Mouse (Mus musculus) mesoderm, embryonic 11.5 days (tissue): Measurements from ENCODE around the gene Ttll9.
A peak's percentile ranks its signal among the peaks of the same experiment; 100 is the strongest.

Experiments
- DNase-seq: peaks from one replicate; pipeline ENCODE4 v3.0.0-alpha.2; 2012; ENCODE audit warnings: low read depth, low spot score

The Ttll9 gene

DNA sequence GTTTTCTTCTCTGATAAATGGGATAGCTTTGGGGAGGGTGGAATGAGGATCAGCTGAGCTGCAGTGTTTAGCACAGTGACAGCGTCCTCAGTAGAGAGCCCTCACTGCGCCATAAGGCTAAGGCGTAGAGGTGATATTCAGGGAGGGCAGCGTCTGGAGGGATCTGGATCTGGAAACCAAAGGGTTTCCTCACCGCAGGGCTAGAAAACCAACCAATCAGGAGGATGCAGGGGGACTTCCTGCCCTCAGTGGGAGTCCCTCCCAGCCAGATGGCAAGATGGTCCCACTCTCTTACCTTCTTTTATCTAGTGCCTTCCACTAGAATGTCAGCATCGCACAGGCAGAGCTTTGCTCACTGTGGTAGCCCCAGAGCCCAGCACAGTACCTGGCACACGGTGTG lies 20.5 kb upstream of the Ttll9 start:
- DNase-seq: no peak

DNA sequence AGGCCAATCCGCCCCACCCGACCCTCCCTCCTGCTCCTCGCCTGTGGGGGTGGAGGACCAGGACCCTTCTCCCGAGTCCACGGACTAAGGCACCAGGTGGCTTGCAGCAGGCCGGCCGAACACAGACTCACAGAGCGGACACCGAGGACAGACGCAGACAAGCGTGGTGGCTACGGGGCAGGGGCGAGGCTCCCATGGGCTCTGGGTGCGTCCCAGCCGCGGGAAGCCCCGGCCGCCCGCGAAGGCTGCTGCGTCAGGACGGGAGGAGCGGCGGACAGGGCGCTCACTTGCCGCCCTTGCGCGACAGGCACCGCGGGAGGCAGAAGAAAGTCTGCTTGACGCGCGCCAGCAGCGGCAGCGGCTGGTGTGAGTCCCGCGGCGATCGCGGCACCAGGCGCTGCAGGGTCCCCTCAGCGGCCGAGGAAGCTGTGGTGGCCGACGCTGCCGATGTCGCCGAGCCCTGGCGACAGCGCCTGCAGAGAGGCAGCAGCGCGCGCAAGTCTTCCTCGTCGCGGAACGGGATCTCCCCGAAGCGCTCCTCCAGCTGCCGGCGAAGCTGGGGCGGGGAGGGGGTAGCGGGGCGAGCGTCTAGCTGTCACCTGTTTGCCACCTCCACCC lies 19.3 kb upstream of the Ttll9 start:
- no peak for DNase-seq

DNA sequence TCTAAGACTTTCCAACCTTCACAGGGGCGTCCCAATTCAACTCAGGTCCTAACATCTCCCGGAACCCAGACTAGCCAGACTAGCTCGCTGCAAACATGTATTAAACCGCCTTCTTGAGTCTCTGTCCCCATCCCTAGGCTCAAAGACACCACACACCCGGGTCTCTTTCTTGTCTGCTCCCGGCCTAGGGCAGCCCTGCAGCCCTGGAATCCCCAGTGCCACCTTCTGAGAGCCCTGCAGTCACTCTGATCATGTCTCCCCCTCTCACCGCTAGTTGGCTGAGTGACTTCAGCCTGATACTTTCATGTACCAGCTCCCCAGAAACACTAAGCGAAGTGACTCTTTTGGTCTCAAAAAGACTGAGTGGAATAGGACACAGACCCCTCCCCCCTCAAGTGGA lies 18.7 kb upstream of the Ttll9 start:
- no peak for DNase-seq

DNA sequence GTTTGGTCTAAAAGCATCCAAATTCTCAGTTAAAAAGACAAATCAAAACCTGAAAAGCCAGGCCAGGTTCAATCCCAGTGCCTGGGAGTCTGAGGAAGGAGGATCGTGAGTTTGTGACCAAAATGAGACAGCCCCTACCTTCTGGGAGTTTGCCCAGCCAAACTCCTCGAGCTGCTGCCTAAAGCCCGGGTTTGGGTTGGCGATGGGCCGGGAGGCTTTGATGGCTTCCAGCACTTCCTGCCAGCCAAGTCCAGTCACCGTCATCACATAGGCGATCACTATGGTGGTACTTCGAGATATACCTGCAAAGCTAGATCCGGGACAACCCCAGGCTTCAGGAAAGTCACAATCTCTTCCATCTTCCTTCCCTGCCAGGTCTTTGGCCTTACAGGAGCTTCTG lies 18.3 kb upstream of the Ttll9 start:
- no peak for DNase-seq

DNA sequence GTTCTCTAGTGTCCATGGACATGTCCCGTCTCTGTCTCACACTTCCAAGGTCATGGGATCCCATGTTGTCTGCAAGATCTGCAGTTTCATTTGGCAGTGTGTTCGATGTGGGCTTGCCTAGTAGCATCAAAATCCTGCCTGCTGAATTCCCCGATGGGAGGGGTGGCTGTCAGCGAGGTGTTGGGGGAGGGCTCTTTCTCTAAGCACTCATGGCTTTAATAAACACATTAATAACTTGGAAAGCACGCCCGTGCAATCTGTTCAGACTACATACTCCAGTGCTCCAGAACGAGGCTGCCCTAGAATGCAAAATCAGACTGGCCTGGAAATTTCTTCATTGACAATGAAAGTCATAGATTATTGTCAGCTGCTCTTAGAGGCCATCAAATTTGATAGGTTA lies 15.2 kb upstream of the Ttll9 start:
- DNase-seq: no peak

DNA sequence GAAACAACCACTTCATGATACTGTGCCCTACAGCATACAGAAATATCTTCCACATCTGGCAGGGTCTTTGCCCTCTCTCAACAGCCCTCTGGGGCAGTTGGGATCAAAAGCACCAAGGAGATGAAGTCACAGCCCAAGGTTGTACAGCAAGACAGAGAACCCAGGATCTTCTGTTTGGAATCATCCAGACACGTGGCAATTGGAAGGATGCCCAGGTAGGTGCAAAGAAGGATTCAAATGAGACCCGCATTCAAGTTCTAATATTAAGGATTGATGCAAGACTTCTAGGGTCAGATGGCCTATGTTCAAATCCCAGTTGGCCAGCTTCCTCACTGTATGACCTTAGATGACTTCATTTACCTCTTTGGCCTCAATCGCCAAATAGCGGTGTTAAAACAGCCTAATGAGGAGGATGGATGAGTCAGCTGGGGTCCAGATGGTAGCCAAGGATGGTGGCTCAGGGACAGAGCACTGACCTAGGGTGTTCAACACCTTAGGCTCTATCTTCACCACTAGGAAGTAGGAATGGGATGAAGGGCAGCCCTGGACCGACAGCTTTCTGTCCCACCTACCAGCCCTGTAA lies 13.8 kb upstream of the Ttll9 start:
- no peak for DNase-seq

DNA sequence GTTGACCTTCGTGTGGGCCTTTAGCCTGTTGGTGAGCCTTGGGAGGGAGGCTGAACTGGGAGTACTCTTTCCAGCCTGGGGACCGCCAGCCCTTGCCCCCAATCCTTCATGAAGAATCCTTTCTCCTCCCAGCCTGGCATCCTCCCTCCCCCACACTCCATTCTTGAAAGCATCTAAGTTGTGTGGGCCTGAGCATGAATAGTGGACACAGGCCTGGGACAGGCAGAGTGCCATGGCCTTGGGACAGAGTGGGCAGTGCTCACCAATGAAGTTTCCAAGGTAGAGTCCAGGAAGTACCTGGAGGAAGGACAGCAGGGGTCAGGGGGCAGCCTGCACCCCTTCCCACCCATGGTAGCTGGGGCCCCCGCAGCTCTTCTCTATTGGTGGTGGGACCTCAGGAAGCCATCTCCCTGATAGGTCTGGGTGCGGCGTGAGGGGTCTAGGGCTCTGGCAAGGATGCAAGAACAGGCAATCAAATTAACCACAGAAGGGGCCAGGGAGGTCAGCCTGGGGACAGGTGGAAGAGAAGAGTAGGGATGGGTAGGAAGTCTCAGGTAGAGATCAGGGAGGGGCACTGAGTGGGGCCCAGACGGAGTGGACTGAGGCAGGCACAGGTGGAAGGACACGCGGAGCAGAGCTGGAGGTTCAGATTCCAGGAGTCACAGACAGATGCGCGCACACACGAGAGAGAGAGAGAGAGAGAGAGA lies 11.8 kb upstream of the Ttll9 start:
- no peak for DNase-seq

DNA sequence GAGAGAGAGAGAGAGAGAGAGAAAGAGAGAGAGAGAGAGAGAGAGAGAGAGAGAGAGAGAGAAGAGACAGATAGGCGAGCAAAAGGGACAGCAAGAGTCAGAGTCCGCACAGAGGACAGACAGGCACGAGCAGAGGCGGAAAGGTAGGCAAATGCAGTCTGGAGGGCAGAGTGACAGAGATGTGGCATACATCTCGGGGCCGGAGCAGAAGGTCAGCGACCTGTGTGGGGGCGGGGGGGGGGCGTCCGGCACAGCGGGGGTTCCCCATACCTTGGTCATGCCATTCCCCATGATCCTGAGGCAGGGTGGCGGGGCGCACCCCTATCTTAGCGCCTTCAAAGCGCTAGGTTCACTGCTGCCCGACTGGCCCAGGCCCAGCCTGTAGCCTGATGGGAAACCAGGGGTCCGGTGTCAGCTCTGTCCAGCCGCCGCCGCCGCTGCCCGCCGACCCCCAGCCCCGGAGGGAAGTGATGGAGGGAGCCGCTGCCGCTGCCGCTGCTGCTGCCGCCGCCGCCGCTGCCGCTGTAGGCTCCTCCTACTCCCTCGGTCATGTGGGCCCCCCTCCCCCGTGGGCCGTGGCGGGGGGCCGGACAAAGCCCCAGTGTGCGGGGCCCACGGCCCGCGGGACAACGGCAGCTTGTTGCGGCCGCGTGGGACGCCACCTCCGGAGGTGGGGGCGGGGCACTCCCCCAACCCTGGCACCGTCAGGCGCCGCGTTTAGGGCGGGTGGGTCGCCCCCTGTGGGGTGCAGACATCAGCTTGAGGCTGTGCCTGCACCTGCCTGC lies 11.0 kb upstream of the Ttll9 start, which contains the start of gene Dusp15:
Dusp15 (minus strand) TSS at position 634 of the 785 bp plus-strand sequence.
- DNase-seq: no peak

DNA sequence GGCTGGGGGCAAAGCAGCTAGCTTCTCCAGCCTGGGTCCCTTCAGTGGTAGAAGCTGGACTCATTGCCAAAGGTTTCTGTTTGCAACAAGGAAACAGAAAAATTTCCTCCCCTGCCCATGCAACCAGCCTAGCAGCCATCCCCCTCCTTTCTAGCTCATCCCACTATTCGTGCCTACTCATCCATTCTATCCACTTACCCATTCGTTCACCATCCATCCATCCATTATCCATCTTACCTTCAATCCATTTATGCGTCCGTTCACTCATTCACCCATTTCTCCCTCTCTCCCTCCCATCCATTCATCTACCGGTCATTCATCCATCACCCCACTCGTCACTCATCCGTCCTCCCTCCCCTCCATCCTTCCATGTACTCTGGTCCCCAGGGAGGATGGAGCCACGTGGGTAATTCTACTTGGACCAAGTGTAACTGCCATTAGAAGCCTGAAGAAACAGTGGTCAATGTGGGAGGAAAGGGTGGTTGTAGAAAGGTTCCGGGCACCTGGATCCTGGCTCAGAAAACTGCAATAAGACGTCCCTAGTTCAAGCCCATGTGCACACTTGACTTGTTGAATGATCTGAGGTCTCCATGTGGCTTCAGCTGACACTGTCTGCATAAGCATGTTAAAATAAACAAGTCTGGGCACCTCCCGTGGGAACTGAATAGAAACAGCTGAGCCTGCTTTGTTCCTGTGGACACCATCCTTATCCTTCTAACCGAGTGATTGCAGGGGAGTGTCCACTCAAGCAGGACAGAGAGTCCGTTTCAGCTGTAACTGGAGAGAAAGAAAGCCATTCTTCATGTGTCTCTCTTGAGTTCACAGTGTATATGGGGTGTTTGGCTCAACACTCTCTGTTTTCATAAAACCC lies 10.2 kb upstream of the Ttll9 start:
- DNase-seq: no peak

DNA sequence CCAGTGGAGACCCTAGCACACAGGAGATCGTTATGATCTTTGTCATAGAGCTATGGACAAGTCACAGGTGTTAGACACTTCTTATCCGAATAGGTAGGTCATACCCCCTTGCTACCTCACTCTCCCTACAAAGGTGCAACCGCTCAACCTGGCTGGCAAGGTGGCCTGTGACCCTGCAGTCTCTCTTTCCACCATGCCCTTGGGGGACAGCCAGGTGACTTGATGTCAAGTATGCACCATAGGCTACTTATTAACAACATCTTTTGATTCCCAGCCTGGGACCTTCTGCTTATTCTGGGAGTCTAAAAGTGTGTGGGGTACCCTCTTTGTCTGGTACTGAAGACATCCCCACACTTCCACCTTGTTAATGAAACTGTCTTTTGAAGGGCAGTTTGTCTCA lies 4.2 kb upstream of the Ttll9 start:
- no peak for DNase-seq

DNA sequence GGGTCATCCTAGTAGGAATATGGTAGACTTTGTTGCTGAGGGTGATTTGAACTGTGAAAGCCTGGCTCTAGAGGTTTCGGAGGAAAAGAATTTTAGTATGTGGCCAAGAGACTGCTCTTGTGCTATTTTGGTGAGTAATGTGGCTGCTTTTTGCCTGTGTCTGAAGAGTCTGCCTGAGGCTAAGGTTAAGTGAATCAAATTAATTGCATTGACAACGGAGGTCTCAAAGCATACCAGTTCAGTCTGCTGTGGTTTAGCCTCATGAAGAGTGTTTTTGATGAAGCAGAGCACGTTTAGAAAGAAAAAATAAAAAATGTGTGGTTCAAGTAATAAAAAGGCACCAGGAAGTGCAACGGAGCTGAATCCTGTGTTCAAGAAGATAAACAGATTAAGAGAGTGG lies 3.3 kb downstream of the Ttll9 start:
- no peak for DNase-seq

DNA sequence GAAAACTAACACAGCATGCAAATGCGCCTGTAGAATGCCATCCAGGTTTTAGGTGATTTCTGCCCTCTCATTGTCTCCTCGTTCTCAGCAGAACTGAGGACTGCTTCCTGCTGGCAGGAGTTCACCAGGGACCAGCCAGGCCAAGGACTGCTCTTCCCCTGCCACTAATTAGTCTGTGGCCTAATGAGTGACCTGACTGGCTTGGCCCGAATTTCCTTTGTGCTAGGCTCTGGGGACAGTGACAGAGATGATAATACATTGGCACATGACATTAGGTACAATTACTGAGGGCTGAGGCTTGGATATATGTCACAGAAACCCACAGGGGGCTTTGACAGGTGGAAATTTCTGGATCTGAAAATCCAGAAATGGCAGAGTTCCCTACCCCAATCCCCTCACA lies 14.7 kb downstream of the Ttll9 start:
- DNase-seq: no peak

DNA sequence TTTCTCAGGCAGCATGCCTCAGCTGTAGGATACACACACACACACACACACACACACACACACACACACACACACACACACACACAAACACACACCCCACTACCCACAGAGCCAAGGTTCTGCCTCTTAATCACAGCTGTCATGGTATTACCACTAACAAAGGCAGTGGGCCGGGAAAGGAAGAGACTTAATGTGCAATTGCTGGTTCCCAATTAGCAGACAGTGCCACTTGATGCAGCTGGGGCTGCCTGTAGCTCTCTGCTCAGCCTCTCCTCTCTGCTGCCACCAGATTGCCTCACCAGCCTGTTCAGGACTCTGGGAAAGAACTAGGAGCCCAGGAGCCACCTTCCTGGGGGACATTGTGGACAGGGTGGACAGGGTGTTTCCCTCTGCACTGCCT lies 23.3 kb downstream of the Ttll9 start:
- peak; percentile 4 for DNase-seq

DNA sequence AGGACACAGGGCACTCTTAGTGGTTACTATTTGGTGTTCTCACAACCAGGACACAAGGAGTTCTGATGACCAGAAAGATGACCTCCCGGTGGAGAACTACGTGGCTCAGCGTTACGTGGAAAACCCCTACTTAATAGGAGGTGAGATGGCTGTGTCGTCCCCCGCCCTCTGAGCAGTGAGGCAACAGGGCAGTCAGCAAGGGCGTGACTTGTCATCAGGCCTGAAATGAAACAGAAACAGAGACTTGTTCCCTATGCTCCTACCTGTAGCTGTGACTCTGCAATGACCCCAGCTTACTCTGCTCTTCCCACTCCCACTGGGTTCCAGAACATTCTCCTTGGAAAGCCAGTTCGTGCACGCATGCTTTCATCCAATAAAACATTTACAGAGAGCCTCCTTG lies 29.2 kb downstream of the Ttll9 start:
- no peak for DNase-seq

DNA sequence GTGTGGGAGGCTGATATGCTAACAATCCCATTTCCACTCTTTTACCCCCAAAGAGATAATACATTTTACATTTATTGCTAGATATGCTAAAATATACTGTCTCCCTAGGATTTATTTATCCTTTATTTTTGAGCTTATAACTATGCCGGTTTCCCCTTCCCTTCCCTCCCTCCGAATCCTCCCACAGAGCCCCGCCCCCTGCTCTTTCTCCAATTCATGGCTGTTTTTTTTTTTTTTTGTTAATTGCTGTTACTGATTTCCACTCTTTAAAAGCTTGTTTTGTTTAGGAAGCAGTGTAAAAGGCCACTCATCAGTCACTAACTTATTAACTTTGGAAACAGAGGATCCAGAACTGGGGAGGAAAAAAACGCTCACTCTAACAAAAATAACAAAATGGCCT lies 34.8 kb downstream of the Ttll9 start:
- DNase-seq: no peak

DNA sequence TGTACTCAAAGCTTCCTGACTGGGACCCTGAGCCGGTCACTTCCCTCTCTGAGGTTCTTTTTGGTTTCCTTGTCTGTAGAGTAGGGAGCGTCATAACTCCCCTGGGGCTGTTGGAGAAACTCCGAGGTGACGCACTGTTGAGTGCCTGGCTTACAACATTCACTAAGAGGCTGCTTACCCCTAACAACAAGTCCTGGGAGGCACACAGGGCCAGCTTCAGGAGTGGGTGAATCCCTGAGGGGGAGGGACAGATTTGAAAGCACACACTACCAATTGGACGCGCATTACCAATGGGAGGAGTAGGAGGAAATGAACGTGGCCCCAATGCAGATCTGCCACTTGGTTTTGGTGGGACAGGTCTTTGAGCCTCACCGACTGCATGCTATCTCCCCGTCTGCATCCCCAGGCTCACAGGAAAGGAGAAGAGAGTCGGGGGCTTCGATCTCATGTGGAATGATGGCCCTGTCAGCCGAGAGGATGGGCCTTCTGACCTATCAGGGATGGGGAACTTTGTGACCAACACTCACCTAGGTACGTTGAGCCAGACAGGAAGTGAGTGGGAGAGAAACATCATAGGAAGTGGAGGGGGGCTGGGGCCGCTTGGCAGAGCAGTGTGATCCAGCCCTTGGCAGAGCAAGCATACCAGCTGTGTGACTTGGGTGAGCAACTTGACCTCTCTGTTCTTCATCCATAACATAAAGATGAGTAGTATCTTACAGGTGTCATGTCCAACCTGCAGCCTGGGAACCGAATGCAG lies 40.4 kb downstream of the Ttll9 start:
- no peak for DNase-seq

DNA sequence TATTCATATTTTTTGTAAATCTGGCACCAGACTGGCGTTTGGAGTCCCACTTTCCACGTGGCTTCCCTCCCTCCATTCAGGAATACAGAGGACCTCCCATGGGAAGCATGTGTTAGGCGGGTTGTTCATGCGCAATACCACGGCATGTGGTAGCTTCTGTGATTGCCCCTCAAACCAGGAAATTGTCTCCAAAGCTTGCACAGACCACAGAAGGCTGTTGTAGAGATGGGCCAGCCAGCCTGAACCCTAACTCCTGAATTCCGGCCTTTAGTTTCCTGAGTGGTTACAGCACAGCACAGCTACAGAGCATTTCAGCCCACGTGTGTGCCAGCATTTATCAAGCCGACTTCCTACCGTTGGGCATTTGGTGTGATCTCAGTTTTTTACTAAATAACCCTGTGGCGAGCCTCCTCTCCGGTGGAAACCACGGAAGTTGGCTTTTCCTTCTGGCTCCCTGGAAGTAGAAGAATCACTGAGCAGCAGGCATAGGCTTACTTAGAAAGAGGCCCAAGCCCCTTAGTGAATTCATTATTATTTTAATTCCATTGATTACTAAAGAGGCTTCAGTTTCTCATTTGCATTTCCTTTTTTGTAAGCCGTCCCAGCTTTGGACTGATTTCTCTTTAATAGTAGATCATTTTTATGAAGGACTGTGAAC lies 41.5 kb downstream of the Ttll9 start:
- no peak for DNase-seq

DNA sequence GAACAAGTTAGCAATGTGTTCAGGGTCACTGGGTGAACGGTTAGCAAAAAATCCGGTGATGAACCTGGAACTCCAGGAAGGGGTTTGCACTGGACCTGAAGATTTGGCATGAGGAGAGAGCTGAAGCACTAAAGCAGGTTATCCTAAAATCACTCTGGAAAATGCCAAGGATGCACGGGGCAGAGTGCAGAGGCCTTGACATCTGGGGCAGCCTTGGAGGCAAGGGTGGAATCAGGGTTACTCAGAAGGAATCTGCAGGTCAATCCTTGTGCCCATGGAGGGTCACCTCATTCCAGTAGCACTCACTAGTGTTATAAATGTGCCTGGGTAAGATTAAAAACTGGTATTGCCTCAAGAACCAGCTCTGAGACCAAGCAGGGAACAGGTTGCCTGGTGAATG lies 43.7 kb downstream of the Ttll9 start:
- DNase-seq: no peak

DNA sequence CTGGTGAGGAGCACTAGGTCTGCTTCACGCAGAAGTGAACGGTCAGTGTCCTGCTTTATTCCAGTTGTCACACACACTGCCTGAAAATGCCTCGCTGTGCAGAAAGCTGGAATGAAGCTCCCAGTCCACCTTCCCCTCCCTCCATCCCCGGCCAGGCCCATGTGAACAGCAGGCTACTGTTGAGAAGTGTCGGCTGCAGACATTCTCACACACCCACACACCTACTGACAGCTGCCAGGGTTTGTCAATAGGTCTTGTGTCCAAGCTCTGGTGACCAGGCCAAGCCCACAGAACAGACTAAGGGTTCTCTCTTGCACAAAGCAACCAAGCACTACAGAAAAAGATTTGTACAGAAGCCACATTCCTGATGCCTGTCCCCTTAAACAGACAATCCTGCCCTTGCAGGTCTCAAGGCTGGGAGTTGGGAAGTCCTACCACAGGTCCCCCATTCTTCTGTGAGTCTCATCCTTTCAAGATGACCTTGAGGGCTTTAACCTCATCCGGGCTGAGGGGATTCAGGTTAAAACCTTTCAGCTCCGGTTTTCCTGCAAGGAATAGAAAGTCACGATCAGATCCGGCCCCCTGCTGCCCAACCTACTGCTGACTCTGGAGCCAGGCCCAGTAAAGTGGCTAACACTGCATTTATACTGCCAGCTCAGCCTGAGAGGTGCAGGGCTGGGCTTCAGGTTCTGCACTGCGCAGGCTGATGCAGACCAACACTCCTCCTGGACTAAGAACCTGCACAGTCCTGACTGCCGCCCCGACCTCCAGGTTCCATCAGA lies 47.1 kb downstream of the Ttll9 start:
- no peak for DNase-seq
